Mouse (Mus musculus) liver, adult (tissue): ENCODE data around the gene Ly6g5c.

Source experiments
- GATA4 ChIP-seq: IDR thresholded peaks from 2 replicates; pipeline ENCODE4 v1.6.1; 2014; ENCODE audit warnings: mild to moderate bottlenecking, low read length; ENCODE audit not compliant: insufficient replicate concordance

Ly6g5c gene

DNA sequence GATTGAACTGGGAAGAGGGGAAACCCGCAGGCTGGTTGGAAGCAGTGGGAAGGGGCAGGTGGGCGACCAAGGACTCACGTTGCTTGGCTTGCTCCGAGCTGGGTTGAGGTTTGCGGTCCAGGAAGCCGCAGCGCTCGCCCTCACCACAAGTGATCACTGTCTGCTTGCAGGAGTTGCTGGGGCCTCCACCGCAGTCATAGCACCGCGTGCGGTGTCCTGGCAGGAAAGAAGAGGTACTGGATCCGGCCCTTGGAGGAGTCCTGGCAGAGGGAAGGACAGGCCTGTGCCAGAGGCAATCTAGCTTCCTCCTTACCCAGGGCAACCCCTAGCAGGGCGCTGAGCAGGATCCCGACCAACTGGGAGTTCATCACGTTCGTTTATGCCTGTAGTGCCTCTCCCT, 34.0 kb upstream of the Ly6g5c start:
- no peak for TF ChIP-seq GATA4

DNA sequence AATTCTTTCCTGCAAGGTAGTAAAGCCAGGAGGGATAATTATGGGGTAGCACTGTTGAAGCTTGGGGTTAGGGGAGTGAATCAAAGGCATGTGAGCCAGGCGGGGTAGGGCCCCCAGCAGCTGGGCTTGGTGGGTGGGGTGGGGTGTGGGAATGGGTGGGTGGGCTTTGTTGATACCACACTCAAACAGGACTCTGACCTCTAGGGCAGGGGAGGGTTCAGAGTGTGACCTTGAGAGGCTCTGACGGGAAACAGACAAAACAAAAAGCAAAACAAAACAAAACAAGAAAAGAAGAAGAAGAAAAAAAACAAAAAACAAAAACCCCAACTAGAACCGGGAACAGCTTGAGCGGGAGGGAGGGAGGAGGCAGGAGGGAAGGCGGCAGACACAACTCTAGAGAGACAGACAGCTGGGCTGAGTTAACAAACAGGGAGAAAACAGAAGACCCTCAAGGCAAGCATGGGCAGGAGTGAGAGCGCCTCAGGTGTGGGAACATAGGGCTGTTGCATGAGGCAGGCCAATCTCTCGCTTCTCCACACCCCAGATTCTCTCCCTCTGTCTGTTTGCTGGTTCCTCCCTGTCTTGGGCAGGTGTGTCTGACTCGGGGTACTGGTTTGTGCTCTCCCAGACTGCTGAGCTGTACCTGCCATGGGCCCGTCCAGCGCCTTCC, 31.4 kb upstream of the Ly6g5c start, which contains the start of gene Ly6g6e:
Gene Ly6g6e (plus strand): TSS at position 396 of the 670 bp plus-strand sequence.
- no peak for TF ChIP-seq GATA4

DNA sequence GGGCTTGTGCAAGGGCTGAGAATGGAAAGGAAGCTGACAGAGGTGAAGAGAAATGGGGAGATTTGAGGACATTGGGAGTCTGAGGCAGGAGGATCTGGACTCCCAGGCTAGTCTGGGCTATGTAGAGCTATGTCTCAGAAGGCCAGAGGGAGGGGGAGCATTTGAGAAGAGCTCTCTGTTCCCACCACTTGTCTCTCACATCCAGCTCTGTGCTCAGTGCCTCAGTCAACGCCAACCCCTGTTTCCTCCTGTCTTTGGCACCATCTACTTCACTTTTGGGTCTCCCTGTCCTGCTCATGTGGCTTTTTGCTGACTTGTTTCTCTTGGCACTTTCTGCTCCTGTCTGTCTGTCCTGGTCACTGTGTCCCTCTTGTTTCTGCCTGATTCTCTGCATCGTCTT, 30.8 kb upstream of the Ly6g5c start:
- TF ChIP-seq GATA4: no peak

DNA sequence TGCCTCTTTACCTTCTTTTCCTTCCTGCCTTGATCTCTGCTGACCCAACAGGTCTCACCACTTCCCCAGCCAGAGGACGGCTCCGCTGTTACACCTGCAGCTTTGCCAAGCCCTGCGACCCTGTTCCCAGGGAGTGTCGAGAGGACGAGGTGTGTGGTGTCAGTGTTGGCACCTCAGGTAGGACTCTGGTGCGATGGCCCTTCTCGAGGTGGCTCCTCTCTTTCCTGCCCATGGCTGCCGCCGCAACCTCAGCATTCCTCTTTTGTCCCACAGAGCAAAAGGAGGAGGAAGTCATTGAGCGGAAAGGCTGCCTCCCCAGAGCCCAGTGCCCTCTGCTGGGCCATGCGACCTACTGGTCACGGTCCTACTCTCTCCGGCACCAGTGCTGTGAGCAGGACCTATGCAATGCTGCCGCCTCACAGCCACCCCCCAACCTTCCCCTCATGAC, 30.3 kb upstream of the Ly6g5c start, which contains the start of gene Ly6g6d:
Gene Ly6g6d (minus strand): TSS at position 280 of the 448 bp plus-strand sequence.
- no peak for TF ChIP-seq GATA4

DNA sequence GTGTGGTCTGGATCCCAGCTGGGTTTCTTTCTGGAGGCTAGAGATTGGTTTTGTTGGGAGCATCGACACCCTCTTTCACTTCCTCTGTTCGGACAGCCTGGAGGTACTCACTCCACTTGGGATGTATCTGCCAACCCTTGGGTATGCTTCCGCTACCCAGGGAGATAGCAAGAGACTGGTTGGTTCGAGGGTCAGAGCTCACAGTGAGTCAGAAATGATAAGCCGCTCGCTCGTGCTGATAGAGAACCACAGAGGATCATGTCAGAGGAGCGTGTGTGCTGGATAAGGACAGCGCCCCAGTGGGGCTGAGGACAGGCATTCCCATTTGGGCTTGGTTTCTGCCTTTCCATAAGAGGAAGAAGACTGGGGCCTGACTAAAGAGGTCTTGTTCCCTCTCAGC, 28.3 kb upstream of the Ly6g5c start:
- TF ChIP-seq GATA4: peak; percentile 71; the same call in 1 of the 2 replicates

DNA sequence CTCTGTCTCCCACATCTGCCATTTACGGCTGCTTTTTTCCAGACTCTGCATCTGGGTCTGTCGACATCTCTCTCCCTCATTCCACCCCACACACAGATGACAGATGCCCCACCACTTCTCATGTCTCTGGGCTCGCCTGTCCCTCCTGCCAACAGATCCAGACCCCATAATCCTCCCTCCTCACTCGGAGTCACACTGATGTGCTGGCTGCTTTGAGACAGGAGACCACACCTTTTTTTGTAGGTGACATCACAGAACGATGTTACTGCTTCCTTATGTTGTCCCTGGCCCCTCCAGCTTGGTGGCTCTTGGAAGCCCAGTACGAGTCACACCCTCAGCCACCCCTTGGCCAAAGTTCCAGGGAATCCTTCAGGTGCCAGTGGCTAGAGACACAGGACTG, 27.8 kb upstream of the Ly6g5c start:
- TF ChIP-seq GATA4: no peak

DNA sequence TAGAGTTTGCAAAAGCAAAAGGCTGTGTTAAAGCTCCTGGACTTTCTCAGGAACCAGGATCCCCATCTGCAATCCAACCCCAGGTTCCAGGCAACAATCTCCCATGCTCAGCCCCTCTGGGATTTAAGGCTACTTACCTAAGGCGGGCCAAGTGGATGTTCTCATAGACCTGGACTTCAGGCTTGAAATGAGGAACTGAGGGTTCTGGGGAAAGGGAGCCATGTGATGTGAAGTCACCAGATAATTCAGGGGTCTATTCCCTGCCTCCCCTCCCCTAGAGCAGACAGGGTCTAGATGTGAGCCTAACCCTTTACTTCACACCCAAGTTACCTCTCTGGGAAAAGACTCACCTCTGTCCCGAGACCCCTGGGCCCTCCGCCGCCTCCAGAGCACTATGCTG, 27.4 kb upstream of the Ly6g5c start:
- TF ChIP-seq GATA4: no peak

DNA sequence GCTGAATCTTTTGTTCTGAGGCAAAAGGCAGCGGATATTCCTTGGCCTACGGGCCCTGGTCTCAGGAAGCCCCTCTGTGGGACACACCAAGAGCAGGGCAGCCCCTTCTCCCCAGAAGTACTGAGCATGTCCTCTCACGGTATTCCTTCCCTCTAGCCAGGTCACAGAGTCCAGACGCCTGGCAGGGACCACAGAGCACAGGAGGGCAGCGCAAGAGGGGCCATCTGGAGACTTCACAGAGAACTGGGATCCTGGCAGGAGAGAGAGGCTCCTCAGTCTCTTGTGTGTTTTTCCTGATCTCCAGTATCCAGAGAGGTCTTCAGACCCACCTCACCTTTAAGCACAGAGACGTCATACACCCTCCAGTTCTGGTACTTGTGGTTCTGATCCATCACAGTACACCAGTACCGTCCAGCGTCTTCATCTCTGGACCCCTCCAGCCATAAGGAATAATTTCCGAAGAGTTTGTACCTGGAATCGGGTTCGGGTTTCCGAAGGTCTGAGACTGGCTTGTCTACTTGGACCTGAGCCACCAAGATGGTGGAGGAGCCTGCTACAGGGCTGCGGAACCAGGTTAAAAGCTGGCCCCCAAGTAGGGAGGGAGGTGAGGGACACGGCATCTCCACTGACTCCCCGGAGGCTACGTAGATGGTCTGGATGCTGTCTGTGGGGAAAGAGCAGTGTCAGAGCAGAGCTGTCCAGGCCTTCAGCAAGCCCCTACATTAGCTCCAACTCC, 25.1 kb upstream of the Ly6g5c start:
- TF ChIP-seq GATA4: no peak

DNA sequence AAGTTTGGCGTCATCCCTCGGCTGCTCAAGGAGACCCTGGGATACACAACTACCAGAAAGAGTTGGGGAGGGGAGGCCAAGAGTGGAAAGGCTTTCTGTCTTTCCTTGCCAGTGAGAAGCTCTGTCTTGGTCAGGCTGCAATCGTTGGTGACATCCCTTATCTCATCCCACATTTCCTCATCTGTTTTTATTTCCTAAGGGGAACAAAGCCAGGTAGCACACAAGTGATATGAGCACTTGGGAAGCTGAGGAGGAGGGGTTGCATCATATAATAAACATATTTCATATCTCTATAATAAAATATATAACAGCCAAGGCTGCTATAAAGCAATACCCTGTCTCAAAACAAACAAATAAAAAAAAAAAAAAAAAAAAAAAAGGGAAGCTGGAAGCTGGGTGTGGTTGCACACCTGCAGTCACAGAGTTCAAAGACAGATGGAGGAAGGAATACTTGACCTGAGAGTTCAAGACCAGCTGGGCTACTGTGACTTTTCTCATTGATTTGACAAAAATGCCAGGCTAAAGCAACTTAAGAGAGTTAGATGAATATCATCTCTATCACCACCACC, 24.1 kb upstream of the Ly6g5c start:
- TF ChIP-seq GATA4: no peak

DNA sequence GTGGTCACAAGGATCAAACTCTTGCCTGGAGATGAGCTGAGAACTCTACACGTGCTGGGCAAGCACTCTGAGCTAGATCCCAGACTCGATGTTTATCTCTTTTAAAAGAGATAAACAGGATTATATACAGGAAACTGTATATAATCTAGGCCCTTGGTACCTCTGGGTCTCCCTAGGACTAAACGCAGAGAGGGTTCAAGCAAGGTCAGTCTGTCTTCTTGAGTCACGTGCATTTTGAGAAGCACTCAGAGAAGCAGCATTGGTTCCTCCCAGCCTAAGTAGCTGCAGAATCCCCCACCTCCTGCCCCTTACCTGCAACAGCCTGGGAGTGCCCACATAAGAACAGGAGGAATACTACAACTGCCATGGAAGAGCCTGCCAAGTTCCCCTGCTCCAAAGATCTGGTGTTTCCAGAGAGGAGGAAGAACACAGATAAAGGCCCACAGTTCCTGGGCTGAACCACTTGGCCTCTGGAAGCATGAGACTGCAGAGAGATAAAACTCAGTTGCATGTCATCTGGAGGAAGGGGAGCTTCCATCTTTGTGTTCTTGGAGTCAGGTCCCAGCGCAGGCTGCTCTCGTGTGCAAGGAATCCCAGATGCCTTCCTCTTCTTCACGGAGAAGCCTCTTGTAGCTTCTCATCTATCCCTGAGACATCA, 22.7 kb upstream of the Ly6g5c start, which contains the start of gene Ly6g6f:
Gene Ly6g6f (minus strand): TSS at position 403 of the 658 bp plus-strand sequence.
- peak; percentile 76; the same call in 1 of the 2 replicates for TF ChIP-seq GATA4

DNA sequence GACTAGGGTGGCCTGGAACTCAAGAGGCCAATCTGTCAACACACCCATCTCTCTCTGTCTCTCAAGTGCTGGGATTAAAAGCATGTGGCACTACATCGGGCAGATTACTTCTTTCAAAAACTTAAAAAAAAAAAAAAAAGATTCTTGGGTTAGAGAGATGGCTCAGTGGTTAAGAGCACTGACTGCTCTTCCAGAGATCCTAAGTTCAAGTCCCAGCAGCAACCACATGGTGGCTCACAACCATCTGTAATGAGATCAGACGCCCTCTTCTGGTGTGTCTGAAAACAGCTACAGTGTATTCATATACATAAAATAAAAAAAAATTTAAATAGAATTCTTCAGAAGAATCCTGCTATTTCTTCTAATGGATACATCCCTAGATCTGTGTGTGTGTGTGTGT, 19.9 kb upstream of the Ly6g5c start:
- TF ChIP-seq GATA4: no peak

DNA sequence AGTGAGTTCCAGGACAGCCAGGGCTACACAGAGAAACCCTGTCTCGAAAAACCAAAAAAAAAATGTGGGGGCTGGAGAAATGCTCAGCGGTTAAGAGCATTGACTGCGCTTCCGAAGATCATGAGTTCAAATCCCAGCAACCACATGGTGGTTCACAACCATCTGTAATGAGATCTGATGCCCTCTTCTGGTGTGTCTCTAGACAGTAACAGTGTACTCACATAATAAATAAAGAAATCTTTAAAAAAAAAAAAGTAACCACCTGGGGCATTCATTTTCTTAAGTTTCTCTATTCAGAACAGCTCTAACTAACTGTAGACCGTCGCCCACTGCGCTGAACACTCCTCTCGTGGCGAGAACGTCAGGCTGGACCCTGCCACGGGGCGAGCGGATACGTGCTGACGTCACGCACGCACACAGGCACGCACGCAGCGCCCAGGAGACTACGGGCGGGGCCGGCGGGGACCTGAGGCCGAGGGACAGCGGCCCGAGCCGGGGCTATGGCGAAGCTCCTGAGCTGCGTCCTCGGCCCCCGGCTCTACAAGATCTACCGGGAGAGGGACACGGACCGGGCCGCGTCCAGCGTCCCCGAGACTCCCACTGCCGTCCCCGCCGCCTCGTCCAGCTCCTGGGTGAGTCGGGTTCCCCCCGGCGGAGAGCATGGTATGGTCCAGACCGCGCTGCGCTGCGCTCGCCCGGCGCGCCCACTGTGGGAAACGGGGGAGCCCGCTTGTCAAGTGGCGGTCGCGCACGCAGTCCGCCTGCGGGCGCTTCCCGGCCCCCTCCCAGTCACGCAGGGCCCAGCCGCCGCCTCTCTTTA, 19.0 kb upstream of the Ly6g5c start, which contains the start of gene Abhd16a:
Gene Abhd16a (plus strand): TSS at position 439 of the 820 bp plus-strand sequence.
- peak; percentile 35; the same call in 1 of the 2 replicates for TF ChIP-seq GATA4

DNA sequence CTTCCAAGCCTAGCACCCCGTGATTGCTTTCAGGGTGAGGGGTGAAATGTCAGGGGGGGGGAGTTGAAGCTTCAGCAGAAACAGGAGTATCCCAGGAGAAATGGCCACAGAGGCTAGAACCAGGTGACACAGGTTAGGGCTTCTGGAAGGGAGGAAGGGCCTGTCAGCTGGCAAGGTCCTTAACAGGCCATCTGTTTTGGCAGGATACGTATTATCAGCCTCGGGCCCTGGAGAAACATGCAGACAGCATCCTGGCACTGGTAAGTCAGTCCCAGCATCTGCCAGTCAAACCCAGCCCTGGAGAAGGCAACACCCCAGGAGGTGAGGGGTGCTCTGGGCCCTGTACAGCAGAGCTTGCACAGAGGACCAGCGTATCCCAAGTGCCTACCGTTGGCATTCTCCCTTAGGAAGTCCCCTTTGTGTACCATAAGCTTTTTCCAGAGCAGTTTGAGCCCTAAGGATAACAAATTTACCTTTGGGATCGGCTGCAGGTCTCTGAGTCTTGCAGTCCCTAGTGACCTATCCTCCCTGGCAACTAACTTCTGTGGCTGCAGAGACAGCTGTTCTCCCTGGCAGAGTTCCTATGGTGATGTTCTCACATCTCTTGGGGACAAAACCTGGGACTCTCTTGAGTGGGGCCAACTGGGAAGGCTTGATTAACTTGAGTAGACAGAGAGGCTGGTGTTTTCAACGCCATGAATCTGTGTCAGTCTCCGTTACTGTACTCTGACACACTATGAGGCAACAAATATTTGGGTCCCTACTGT, 17.7 kb upstream of the Ly6g5c start:
- TF ChIP-seq GATA4: no peak; the same call in 1 of the 2 replicates
